ENCODE assay signal across 8 mouse cellular contexts in the genomic region with DNA sequence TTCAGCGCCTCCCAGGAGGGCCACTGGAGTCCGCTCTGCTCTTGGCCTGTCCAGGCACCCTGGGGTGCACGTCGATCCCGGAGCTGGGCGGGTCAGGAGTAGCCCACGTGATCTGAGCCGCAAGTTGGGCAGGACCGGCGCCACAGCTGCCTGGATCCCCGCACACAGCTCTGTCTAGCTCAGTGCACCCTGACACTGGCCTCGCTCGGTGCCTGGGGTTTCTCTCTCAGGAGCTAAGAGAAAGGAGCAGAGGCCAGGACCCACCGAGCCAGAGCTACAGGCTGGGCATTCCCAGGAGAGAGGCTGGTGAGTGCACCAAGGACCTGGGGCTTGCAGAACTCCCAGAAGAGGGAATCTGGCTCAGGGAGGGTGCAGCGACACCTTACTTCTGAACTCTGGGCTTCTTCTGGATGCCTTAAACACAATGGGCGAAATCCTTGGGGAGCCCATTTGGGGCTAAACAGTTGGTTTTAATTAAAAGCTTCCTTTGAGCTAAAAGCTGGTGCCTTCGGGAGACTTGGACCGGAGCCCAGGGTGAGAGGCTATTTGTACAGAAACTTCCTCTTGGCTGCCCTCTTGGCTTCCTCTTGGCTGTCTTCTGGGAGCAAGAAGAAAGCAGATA. TPM values are rescaled to one million over a fixed set of nuclear protein-coding genes. Genes with fewer than 3 reads are reported as not detected.
DNase-seq lines count a peak whose midpoint lies in the region; ATAC-seq and TF ChIP-seq lines count a peak whose summit lies in the region.

Mlph (plus strand) TSS at position 138 of the 622 bp plus-strand sequence.

- WGBS in heart, embryonic 16.5 days = 10% methylated on average over 18 of the region's 18 CpGs

- no peaks in the 10 kb centered on the region for H3K36me3 ChIP-seq in heart, embryonic 16.5 days (ENCODE audit: control insufficient read depth, insufficient read depth)

- H3K4me3 ChIP-seq in cortical plate, adult 2 months (ENCODE audit: insufficient read depth, low read length) = no peak within 1 kb of the TSS
- H3K4me3 ChIP-seq in heart, embryonic 16.5 days (ENCODE audit: low read length) = peak within 1 kb of the TSS; percentile 31

- ATAC-seq in heart, embryonic 16.5 days (replicated peaks; ENCODE audit: extremely low read depth, insufficient read depth, low FRiP score) = peak; percentile 52
- peak; percentile 73 for ATAC-seq in megakaryocyte progenitor cell, adult 5-6 weeks (replicated peaks; ENCODE audit: poor library complexity)

- peak within 1 kb of the TSS; percentile 60 for H3K4me2 ChIP-seq in heart, embryonic 16.5 days (ENCODE audit: low read depth, low read length)

- H3K27me3 ChIP-seq in heart, embryonic 16.5 days (ENCODE audit: control insufficient read depth, insufficient read depth, low read length) = peaks cover 7% of the 10 kb centered on the region

- peaks cover 11% of the 10 kb centered on the region for H3K9me3 ChIP-seq in heart, embryonic 16.5 days (replicated peaks; ENCODE audit: control insufficient read depth, low read length)

- H3K9ac ChIP-seq in heart, embryonic 16.5 days (ENCODE audit: low read length) = peak within 1 kb of the TSS; percentile 49; the same call in 1 of the 2 replicates

- no peak for TF ChIP-seq CTCF in cortical plate, adult 2 months (IDR thresholded peaks at IDR 0.05; ENCODE audit: extremely low read depth, insufficient read depth, low read length)

- no peak for TF ChIP-seq POLR2A in cortical plate, adult 2 months (IDR thresholded peaks at IDR 0.05; ENCODE audit: extremely low read depth, insufficient read depth, low read length)

- peak within 1 kb of the TSS; percentile 28; the same call in 1 of the 2 replicates for H3K27ac ChIP-seq in cortical plate, adult 2 months (ENCODE audit: insufficient read depth, low read length)
- H3K27ac ChIP-seq in heart, embryonic 16.5 days (ENCODE audit: low read length) = no peak within 1 kb of the TSS

- no peaks in the 10 kb centered on the region for H3K4me1 ChIP-seq in cortical plate, adult 2 months (ENCODE audit: control insufficient read depth, insufficient read depth, low read length)
- H3K4me1 ChIP-seq in heart, embryonic 16.5 days (ENCODE audit: control insufficient read depth, insufficient read depth, low read length) = peaks cover 24% of the 10 kb centered on the region

- DNase-seq in adrenal gland, postnatal 10 days = peak; percentile 64
- DNase-seq in adrenal gland, adult 18-20 months (ENCODE audit: low spot score in 2 of 2) = no peak
- DNase-seq in kidney, postnatal 14 days = peak; percentile 75
- peak; percentile 47 to 60 for DNase-seq in urinary bladder, postnatal 36 days (ENCODE audit: low spot score in 2 of 2)
- DNase-seq in spleen, postnatal 10 days (ENCODE audit: low spot score in 2 of 2) = no peak

RNA-seq across cellular contexts. Expression of gene Mlph, which starts in this region (rescaled TPM):
- total RNA-seq in adrenal gland, postnatal 10 days (2021) = 1 to 10 TPM; 1.6 to 1.9 TPM
- 1 to 10 TPM; 3.9 to 4.9 TPM for total RNA-seq in adrenal gland, adult 18-20 months (2021)
- polyA plus RNA-seq in cortical plate, adult 2 months (2012; rRNA removed) = 0.58 and 0.89 TPM in 2 replicates
- 0.33 and 0.66 TPM in 2 replicates for polyA plus RNA-seq in heart, embryonic 16.5 days (2015; fragmentation: Nextera tagmentation; extraction: Ambion mirVana)
- total RNA-seq in megakaryocyte progenitor cell, adult 5-6 weeks (2015) = 0.07 and 1.0 TPM in 2 replicates
- 0.27 and 0.42 TPM in 2 replicates for total RNA-seq in megakaryocyte progenitor cell, adult 5-6 weeks (2017)

Comparison
In these comparisons a context has a peak if more than half of its experiments do, and no peak if none do; other contexts are left out.
1. DNase-seq: peak in adrenal gland, postnatal 10 days (single experiment), kidney, postnatal 14 days (single experiment) and urinary bladder, postnatal 36 days (2 of 2); none in adrenal gland, adult 18-20 months (0 of 2) and spleen, postnatal 10 days (0 of 2).
2. Peak in ATAC-seq, H3K4me3 ChIP-seq, H3K9ac ChIP-seq and H3K4me2 ChIP-seq in heart, embryonic 16.5 days; RNA of the gene not detected or under 1 TPM.